Mouse (Mus musculus) brain, embryonic 14.5 days (tissue): ENCODE results near the gene Zscan4c. TPM values are rescaled to one million over a fixed set of nuclear protein-coding genes. Genes with fewer than 3 reads are reported as not detected.
"Not testable (repeated sequence)": the region's sequence is repeated elsewhere in the genome, so short reads cannot be mapped to it uniquely, and the experiment has no call there.

Experiments used
- DNase-seq: peaks from one replicate; pipeline ENCODE4 v3.0.0-alpha.2; 2011; ENCODE audit warnings: low read depth
- polyA plus RNA-seq: library from polyadenylated mRNA; depleted of rRNA; stranded (reverse); fragments of >200 nt; gene quantifications from 2 replicates; pipeline ENCODE4 v1.2.3, GENCODE M21; 2012; rRNA removed

The Zscan4c gene
- not detected in 2 replicates for polyA plus RNA-seq

DNA sequence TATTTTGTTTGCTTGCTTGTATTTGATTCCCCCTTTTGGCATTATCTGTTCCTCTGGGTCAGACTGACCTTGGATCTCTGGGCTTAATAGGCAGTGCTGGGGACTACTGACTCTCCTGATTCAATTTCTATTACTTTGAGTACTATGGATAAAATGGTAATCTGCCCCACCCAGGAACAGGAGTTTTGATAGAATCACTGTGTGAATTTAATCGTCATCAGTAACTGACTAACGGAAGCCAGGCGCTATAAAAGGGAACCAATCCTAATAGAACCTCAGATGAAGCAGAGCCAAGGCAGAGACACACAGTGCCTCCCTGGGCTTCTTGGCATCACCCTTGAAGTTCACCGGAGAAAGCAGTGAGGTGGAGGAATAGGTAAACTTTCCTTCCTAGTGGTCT is at the start of gene Zscan4c:
TSS of gene Zscan4c (plus strand) at position 301 of the 400 bp plus-strand sequence.
- DNase-seq: not testable (repeated sequence)

Other genes with a start within 250 kb of the Zscan4c start
- not detected in 2 replicates for gene Zscan4b, start 100.7 kb upstream of the Zscan4c start, polyA plus RNA-seq
- not detected in 2 replicates for gene Zscan4-ps1, start 63.9 kb downstream of the Zscan4c start, polyA plus RNA-seq
- not detected in 2 replicates for gene Zscan4d, start 160.4 kb downstream of the Zscan4c start, polyA plus RNA-seq